Mouse (Mus musculus): ENCODE results near the gene Syngr1. TPM values are rescaled to one million over a fixed set of nuclear protein-coding genes. Genes with fewer than 3 reads are reported as not detected.

Syngr1 gene
- total and polyA plus RNA-seq, 3 experiments, result 9.7 to 14.8 (median 11.3) TPM

- Histone ChIP-seq H3K79me2 (replicated peaks; ENCODE audit: control insufficient read depth, extremely low read depth, insufficient read depth, poor library complexity, severe bottlenecking) (peaks cover 22% of the 10 kb centered on the region; the same call in 1 of the 2 replicates), H3K4me2 (ENCODE audit: insufficient read depth, low read depth, poor library complexity, severe bottlenecking) (peak overlapping the region; percentile 79), H3K36me3 (replicated peaks in 1 of 2; ENCODE audit: control insufficient read depth in 1 of 2, insufficient read depth in 1 of 2, low read length in 1 of 2) (peaks cover 3 to 37% of the 10 kb centered on the region in 2 experiments), H3K27me3 (replicated peaks) (no peaks in the 10 kb centered on the region), H3K9me3 (replicated peaks; ENCODE audit: low read length) (no peaks in the 10 kb centered on the region), H3K4me1 (ENCODE audit: control insufficient read depth in 1 of 2, insufficient read depth in 2 of 2) (peaks cover 6 to 54% of the 10 kb centered on the region in 2 experiments), H3K4me3 (replicated peaks in 1 of 3; ENCODE audit: low read depth in 2 of 3, low read length in 2 of 3, poor library complexity in 1 of 3) (peak overlapping the region; percentile 78 to 85 (median 83)), H3K9ac (ENCODE audit: insufficient read depth, low read depth) (peak overlapping the region; percentile 89), H3K27ac (ENCODE audit: insufficient read depth, low read depth) (no peak overlapping the region)
- in situ Hi-C loops (cut with MboI; ENCODE audit: low pct_ligation_motif_present, low pct_unique_long_range_greater_than_20kb, low sequenced_read_pairs), result no loop called here
- TF ChIP-seq SMC3 (IDR thresholded peaks at IDR 0.05; ENCODE audit: low read depth, low read length) (no peak), HCFC1 (IDR thresholded peaks at IDR 0.05; ENCODE audit: low read depth, low read length) (no peak), EP300 (IDR thresholded peaks at IDR 0.05; ENCODE audit: low read length) (no peak), MAZ (IDR thresholded peaks at IDR 0.05; ENCODE audit: low read depth, low read length) (no peak)
- dilution Hi-C loops (cut with MboI; ENCODE audit: extremely low pct_ligation_motif_present, extremely low pct_unique_long_range_greater_than_20kb, low sequenced_read_pairs), result no loop called here
- DNase-seq (ENCODE audit: extremely low read depth), result no peak
Observed at GRCm38 (mm10) chr15:80134450-80134847, 43.3 kb downstream of the Syngr1 start.

GRCm38 (mm10) chr15:80135499-80135898, 44.4 kb downstream of the Syngr1 start:
- Histone ChIP-seq H3K4me2 (ENCODE audit: insufficient read depth, low read depth, poor library complexity, severe bottlenecking) (no peak overlapping the region), H3K27ac (ENCODE audit: insufficient read depth, low read depth) (no peak overlapping the region), H3K27me3 (replicated peaks) (no peaks in the 10 kb centered on the region), H3K79me2 (replicated peaks; ENCODE audit: control insufficient read depth, extremely low read depth, insufficient read depth, poor library complexity, severe bottlenecking) (peaks cover 22% of the 10 kb centered on the region; the same call in 1 of the 2 replicates), H3K36me3 (replicated peaks in 1 of 2; ENCODE audit: control insufficient read depth in 1 of 2, insufficient read depth in 1 of 2, low read length in 1 of 2) (peaks cover 3 to 47% of the 10 kb centered on the region in 2 experiments), H3K4me3 (replicated peaks in 1 of 3; ENCODE audit: low read depth in 2 of 3, low read length in 2 of 3, poor library complexity in 1 of 3) (no peak overlapping the region), H3K9me3 (replicated peaks; ENCODE audit: low read length) (no peaks in the 10 kb centered on the region), H3K4me1 (ENCODE audit: control insufficient read depth in 1 of 2, insufficient read depth in 2 of 2) (peaks cover 6 to 54% of the 10 kb centered on the region in 2 experiments), H3K9ac (ENCODE audit: insufficient read depth, low read depth) (no peak overlapping the region)
- no peak for TF ChIP-seq ZKSCAN1 (IDR thresholded peaks at IDR 0.05; ENCODE audit: borderline replicate concordance, low read depth, low read length)
- no peak for TF ChIP-seq TCF12 (IDR thresholded peaks at IDR 0.05; ENCODE audit: low read depth, low read length)
- no peak for TF ChIP-seq NELFE (IDR thresholded peaks at IDR 0.05; ENCODE audit: low read depth, low read length)
- no peak for TF ChIP-seq MEF2A (IDR thresholded peaks at IDR 0.05; ENCODE audit: borderline replicate concordance, low read depth, low read length)
- no peak for TF ChIP-seq PAX5 (IDR thresholded peaks at IDR 0.05; ENCODE audit: low read length)
- TF ChIP-seq TBP (conservative IDR thresholded peaks at IDR 0.05; ENCODE audit: low read depth, low read length), result no peak
- TF ChIP-seq UBTF (IDR thresholded peaks at IDR 0.05; ENCODE audit: low read depth, low read length), result no peak
- no peak for TF ChIP-seq USF2 (conservative IDR thresholded peaks at IDR 0.05; ENCODE audit: low read depth, low read length)
- TF ChIP-seq KAT2A (IDR thresholded peaks at IDR 0.05; ENCODE audit: insufficient replicate concordance, low read length), result no peak
- TF ChIP-seq HCFC1 (IDR thresholded peaks at IDR 0.05; ENCODE audit: low read depth, low read length), result no peak
- no peak for TF ChIP-seq ELF1 (IDR thresholded peaks at IDR 0.05; ENCODE audit: low read depth, low read length)
- TF ChIP-seq MXI1 (IDR thresholded peaks at IDR 0.05; ENCODE audit: low read depth, low read length), result no peak
- TF ChIP-seq RCOR1 (conservative IDR thresholded peaks at IDR 0.05; ENCODE audit: low read depth, low read length), result no peak
- no peak for TF ChIP-seq NRF1 (IDR thresholded peaks at IDR 0.05; ENCODE audit: low read depth, low read length)
- no peak for TF ChIP-seq MAX (IDR thresholded peaks at IDR 0.05; ENCODE audit: low read length)
- no peak for TF ChIP-seq POLR2AphosphoS2 (IDR thresholded peaks at IDR 0.05; ENCODE audit: low read depth, low read length)
- in situ Hi-C loops (cut with MboI; ENCODE audit: low pct_ligation_motif_present, low pct_unique_long_range_greater_than_20kb, low sequenced_read_pairs), result no loop called here
- dilution Hi-C loops (cut with MboI; ENCODE audit: extremely low pct_ligation_motif_present, extremely low pct_unique_long_range_greater_than_20kb, low sequenced_read_pairs), result no loop called here
- no peak for DNase-seq (ENCODE audit: extremely low read depth)
